Mouse (Mus musculus) cortical plate, adult 2 months (tissue): ENCODE data around the gene Loxl1.

ENCODE experiments used
- CTCF ChIP-seq: fragments of 200-500 bp; IDR thresholded peaks from 2 replicates; pipeline ENCODE4 v1.5.1; 2011; ENCODE audit warnings: mild to moderate bottlenecking, control low read depth, low read length; ENCODE audit not compliant: insufficient read depth; ENCODE audit errors: extremely low read depth
- POLR2A ChIP-seq: fragments of 200-500 bp; IDR thresholded peaks from 2 replicates; pipeline ENCODE4 v1.6.1; 2011; ENCODE audit warnings: mild to moderate bottlenecking, low read length, control low read depth; ENCODE audit not compliant: insufficient read depth; ENCODE audit errors: extremely low read depth

DNA sequence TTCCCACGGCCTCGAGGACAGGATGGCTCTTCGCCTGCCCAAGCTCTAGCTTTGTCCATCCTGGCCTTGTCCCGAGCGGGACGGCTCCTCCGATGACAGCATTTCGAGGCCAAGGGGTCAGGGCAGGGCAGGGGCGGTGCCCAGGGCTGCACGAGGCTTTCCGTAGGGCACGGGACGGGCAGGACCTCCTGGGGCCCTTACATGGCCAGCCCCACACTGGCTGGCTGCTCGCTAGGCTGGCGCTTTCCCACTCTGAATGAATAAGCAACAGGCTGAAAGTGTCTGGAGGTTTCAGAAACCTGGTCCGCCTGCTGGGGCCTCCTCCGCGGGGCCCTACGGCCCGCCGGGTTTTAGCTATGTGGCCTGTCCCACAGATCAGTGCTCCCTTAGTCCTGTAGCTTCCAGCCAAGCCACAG lies at the start of gene Loxl1:
- no peak for TF ChIP-seq POLR2A
- no peak for TF ChIP-seq CTCF
